Mouse (Mus musculus) hindlimb bud, embryonic 11.5 days (tissue): ENCODE results near the gene Mrpl42.

Experiments used
- DNase-seq: peaks from one replicate; pipeline ENCODE4 v3.0.0-alpha.2; 2012; ENCODE audit warnings: low read depth, low spot score; ENCODE audit errors: extremely low spot score

Gene Mrpl42

DNA sequence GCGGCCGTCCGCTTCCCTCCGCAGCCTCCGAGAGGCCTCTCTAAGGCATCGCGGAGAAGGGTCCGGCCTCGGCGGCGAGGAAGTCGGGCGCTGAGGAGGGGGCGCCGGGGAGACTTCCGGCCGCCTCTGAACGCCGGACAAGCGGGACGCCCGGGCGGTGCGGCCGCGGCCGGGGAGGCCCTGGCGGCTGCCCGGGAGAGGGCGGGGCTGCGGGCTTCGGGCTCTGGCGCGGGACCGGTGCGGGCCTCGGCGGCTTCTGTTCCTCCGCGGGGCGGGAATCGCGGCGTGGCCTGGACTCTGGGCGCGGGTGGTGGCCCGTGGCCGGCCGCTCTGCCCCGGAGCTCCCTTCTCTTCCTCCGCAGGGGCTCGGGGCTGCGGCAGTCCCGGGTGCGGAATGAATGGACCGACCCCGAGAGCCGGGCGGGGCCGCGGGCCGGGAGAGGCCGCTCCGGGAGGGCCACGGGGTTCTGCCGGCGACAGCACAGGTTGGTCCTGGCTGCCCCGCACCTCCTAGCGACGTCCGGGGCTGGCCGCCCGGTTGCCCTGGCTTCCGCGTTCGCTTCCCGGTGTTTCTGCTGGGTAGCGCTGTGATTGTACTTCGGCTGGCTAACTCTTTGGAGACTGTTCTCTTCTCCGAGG lies 13.7 kb upstream of the Mrpl42 start:
- DNase-seq = no peak

DNA sequence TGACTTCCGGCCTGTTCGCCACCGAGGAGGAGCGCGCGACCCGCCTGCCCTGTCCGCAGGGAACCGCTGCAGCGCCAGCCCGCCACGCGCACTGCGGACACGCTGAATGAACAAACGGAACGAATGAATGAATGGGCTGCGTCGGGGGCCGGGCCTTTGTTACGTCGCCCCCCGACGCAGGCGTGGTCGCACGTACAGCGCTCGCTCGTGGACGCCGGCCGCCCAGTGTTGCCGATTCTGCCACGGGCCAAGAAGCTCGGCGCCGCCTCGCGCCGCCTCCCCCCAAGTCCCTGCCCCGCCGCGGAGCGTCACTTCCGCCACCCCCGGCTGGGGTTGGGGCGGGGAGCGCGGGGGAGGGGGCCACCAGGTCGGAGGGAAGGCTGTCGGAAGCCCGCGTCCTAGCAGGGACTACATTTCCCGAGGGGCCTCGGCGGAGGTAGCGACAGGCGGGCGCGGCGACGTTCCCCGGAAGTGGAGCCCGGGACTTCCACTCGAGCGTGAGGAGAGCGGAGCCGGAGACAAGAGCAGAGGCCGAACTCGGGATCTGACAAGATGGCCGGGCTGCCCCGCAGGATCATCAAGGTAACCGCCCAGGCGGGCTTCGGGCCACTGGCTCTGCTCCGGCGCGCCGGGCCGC lies 13.0 kb upstream of the Mrpl42 start, which contains the start of gene Ube2n:
Ube2n (plus strand) TSS at position 490 of the 637 bp plus-strand sequence.
- DNase-seq = peak; percentile 72

DNA sequence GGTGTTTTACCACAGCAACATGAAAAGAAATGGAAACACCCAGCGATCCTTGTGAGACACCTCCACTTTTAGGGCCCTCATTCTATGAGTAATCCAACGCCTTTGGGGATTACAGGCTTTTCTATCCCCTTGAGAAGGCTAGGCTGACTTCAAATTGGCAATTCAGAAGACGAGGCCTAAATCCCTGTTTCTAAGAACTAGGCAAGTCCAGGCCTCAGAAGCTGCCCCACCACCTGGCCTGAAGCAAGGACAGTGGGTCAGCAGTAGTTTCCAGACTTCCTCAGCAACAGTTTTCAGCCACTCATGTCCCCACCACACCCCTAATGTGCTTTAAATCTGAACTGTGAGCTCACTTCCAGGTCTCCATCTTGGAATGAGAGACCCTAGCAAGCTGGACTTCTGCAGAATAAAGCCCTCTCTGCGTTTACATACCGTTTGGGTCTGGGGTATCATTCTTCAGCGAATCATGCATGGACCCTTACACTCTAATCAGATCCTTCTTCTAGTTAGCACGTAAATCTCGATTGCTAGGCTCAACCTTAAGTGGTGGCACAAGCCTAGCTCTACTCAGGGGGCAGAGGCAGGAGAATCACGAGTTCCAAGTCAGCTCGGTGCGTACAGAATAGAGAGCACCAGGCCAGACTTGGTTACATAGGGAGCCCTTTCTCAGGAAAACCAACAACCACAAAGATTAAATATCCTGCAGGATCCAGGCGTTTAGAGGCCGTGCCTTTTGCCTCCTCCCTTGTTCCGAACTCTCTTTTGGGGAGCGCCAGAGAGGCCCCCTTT lies 12.2 kb upstream of the Mrpl42 start:
- DNase-seq = no peak

DNA sequence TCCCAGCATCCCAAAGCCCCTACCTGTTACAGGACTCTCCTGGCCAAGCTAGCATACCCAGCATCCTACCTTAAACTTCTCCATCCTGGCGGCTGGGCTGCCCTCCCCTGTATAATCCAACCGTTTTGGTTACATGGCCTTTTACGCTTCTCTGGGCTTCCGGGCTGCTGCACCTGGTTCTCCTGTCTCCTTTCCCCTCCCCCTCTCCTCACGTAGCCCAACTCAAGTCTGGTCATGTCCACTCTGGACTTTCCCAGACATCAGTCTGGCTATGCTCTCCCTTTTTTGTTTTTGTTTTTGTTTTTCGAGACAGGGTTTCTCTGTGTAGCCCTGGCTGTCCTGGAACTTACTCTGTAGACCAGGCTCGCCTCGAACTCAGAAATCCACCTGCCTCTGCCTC lies 10.9 kb upstream of the Mrpl42 start:
- no peak for DNase-seq

DNA sequence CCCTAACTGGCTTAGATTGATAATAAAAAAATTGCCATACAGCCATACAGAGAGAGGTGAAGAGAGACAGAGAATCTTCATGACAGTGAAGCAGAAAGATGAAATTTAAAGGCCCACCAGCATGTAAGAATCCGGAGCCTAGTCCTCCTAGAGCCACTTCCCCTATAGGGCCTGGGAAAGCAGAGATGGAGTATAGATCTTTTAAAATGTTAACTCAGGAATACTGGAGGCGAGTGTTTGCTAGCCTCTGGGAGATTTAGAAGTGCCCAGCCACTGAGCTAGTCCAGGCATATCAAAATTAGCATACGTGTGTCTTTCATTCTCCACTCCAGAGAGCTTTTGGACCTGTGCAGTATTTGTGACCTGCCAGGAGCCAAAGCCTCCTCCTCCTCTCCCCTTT lies 7.5 kb upstream of the Mrpl42 start:
- DNase-seq = no peak

DNA sequence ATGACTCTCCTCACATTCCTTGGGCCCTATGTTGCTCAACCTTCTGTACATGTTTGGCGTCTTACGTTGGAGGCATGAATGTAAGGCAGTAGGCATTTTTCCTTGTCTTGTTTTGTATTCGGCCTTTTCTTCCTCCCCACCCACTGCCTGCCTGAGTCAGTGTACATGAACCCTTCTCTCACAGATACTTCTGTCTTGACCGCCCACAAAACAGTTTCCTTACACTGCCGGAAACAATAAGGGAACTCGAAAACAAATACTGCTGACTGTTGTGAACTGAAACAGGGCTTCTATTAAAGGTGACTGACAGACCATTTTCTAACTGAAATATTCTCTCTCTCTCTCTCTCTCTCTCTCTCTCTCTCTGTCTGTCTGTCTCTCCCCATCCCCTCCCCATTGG lies 7.1 kb upstream of the Mrpl42 start:
- no peak for DNase-seq

DNA sequence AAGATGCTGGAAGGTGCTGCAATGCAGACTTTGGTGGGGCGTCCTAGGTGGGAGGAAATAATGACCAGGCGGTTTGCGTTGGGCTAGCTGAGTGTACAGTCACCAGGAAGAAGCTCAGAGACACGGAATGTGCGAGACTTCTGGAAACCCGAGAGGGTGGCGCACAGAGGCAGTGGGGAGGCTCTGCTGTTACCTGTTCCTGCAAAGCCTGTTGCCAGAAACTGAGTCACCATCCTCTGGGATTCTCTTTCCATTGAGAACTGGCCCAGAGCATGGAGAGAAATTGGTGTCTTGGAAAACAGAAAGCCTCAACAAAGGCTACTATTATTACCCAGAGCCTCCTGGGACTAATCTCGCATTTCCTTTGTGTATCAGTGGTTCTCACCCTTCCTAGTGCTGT lies 6.4 kb upstream of the Mrpl42 start:
- DNase-seq = no peak

DNA sequence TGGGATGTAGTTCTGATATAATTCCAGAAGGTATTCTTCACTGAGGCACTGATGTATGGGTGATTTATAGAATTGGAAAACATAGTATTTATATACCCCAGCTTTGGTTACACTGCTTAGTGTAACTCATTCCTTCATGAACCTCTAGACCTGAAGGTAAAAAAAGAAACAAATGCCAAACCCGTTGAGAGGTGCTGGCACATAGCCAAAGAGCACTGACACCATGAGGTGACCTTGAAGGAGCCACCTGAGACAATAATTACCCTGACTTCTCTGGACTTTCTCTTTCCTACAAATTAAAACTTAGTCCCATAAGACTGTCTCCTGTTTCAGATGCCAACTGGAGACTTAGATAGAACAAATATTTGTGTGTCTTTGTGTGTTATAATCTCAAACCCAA lies 2.6 kb upstream of the Mrpl42 start:
- no peak for DNase-seq

DNA sequence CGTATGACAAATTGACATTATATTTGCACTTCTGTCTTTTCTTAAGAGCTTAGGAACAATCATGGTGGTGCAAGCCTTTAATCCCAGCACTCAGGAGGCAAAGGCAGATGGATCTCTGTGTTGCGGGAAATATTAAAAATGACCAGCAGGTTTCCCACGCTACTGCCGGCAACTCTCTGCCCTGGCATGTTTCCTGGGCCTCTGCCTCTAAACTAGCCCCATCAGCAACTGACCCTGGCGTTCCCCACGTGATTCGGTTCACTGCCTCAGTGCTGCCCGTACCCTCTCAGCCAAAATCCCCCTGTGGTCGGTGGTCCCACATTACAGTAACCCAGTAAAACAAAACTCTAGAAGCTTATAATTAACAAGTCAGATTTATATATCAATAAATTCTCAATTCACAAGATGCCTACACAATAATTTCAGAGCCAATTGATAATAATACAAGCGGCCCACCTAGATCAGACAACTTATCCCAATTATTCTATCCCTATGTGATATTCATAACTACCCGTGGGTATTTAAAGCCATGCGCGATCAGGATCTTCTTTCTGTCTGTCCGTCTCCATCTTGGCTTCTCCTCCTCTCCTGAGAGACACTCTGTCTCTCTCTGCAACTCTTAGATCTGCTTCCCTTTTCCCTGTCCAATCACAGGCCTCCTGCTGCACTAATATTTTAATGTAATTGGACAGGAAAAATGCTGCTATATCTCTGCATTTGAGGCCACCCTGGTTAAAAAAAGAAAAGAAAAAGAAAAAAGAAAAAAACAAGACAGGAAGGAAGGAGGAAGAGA lies 1.9 kb upstream of the Mrpl42 start:
- no peak for DNase-seq

DNA sequence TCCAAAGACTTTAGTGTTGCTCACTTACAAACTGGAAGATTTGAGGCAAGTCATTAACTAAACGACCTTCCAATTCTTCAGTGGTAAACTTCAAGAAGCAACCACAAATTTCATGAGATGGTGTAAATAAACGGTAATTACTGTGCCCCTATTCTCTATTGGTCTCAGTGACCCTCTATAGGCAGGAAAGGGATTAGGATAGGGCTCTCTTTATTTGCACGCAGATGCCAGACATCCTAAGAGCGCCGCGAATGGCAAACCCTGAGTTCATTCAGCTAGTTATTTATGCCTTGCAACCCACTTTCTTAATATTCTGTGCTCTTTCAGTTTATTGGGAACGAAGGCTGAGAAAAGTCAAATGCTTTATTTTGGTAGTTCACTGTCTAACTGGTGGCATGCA lies 707 bp downstream of the Mrpl42 start:
- DNase-seq = no peak

DNA sequence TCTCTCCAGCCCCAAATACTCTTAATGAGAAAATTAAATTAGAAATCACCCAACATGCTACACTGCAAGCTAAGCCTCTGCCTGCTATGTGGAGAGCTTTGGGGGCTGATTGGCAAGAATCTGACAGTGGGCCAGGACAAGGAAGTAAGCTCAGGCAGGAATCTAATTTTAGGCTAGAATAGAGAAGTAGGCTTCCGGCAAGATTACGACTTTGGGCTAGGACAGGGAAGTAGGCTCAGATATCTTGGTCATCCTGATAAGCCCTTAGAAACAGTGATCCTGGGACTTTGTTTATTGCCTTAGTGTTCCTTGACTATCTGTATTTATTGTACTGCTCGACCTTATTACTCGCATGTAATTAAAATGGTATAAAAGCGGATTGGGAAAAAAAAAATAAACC lies 7.5 kb downstream of the Mrpl42 start:
- DNase-seq = no peak

DNA sequence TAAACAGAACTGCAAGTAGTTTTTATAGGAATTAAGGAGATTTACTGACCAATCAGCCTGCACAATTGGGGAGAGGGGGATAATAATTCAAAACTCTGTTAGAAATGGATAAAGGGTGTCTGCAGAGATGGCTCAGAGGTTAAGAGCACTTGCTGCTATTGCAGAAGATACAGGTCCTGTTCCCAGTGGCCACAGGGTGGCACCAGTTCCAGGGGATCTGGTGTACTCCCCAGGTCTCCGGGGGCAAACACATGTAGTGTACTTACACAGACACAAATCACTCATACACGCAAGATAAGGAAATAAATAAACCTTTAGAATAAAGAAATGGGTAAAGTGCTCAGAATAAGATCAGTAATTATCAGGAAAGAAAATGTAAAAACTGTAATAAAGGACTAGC lies 12.1 kb downstream of the Mrpl42 start:
- DNase-seq = no peak

DNA sequence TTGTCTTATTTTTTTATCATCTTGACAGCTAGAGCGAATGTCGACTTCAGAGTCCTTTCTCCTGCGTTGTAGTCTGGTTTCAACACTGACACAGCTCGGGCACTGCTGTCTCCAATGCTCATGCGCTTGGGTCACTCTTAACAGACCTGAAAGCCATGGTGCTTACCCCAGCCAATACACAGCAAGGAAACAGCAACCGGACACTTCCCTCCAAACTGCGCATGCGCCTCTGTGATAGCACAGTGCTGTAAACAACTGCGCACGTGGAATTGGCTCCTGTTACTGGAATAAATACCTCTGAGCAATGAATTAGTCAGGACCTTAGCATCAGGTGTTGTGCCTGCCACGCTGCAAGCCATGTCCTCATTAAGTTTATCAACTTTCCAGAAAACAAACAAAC lies 24.2 kb downstream of the Mrpl42 start:
- no peak for DNase-seq

DNA sequence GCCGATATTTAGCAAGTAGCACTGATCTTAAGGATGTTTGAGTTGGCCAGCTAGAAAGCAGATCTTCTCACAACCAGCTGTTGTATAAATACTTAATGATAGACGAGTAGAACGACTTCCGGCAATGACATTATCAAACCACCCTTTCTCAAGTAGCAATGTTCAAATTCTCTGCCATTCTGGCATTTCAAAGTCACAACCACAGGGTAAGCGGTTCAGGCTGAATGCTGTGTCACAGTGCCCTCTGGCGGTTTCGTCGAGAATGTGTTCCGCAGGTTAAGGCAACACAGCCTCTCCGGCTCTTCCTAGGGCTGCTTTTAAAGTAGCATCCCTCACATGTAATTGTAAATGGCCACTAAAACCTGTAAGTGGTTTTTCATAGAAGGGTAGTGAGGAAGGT lies 25.8 kb downstream of the Mrpl42 start:
- peak; percentile 82 for DNase-seq

DNA sequence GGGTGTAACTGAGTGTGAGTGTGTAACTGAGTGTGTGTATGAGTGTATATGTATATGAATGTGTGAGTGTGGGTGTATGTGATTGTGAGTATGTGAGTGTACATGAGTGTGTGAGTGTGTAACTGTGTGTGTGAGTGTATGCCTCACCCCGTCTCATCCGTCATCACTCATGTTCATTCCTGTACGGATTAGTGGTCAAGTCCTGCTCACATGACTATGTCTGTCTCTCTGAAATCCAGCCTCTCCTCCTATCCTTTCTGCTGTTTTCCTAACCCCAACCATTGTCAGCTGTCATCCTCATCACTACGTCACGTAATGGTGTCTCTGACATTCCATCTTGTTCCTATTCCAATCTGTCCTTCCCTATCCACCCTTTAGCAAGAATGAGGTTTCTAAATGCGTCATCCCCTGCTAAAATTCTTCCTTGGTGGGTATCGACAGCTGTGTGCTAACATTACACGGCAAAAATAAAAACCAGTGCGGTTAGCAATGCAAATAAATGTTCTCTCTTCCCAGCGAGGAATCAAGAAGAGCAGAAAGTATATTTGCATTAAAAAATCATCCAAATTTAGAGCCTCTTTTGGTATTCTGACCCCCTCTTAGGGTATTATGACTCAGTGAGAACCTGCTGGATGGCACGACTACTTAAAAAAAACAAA lies 29.7 kb downstream of the Mrpl42 start:
- DNase-seq = no peak

DNA sequence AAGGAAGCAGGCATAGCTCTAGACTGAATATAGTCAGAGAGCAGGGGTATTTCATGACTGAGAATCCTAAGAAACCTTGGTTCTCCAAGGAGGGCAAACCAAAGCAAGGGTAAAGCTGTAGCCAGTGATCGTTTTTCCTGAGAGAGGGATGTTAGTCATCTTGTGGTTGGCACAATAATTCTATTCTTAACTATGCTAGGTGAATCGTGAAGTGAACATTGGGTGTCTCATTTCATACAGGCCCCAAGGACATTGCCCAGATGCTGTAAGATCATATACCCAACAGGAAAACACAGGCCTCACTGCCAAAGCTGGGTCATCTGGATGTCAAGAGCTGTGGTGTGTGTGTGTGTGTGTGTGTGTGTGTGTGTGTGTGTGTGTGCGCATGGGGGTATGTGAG lies 30.6 kb downstream of the Mrpl42 start:
- DNase-seq = no peak

DNA sequence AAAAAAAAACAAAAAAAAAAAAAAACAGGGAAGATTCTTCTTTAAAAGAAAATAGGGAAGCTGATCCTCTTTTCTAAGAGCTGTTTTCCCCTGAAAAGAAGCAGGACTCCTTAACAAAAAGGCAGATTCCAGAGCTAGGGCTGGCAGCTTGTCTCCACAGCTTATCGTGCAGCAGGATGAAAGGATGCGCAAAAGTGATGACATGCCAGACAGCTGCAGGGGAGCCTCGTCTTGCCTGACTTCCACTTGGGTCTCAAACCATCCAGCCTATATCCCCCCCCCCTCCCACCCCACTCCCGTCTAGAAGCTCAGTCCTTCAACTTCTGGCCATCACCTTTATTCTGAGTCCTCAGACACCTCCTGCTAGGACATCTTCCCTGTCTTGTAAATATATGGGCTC lies 32.8 kb downstream of the Mrpl42 start:
- no peak for DNase-seq

DNA sequence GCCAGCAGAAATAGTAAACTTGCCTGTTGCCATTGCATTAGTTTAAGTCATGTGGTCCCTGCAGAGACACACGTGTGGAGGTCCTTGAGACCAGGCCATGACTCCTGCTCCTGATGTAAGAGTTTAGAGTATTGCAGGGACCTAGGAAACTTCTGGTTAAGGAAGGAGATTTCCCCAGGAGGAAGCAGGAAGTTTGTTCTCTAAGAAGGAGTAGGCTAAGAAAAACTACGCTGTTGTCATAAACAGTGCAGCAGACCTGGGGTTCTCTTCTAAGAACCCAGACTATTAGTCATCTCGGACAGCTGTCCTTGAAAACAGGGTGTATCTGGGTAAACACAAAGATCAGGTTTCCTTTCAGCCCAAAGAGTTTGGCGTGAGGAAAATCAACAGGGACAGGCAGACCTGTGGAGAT lies 36.2 kb downstream of the Mrpl42 start:
- no peak for DNase-seq

DNA sequence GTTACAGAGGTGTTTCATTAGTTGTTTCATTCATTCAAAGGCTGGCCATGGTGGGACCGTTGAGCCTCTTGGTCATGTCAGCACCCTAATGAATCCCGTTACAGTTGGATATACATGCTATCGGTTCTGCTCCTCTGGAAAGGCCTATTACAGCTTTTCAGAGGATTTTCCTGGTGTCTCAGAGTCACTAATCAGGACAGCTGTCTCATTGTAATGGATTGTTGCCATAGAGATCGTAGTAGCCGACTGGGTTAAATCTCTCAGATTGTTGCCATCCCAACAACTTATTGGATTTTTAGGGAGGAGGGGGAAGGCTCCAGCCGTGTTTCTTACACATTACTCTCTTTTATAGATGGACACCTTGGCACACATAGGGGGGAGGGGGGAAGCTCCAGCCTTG lies 37.2 kb downstream of the Mrpl42 start:
- no peak for DNase-seq

DNA sequence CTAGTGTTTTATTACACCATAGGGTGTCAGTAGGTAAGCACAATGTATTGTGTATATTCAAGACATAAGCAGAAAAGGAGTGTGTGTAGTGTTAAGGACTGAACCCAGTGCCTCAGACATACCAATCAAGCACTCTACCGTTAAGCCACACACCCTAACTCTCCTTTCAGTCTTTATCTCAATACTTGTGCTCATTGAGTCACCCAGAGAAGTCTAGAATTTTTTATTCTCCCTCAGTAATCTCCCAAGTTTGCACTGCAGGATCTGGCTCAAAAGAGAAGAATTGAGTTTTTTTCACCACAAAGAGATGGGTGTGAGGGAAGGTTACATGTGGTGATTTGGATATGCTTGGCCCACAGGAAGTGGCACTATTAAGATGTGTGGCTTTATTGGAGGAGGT lies 39.5 kb downstream of the Mrpl42 start:
- no peak for DNase-seq

DNA sequence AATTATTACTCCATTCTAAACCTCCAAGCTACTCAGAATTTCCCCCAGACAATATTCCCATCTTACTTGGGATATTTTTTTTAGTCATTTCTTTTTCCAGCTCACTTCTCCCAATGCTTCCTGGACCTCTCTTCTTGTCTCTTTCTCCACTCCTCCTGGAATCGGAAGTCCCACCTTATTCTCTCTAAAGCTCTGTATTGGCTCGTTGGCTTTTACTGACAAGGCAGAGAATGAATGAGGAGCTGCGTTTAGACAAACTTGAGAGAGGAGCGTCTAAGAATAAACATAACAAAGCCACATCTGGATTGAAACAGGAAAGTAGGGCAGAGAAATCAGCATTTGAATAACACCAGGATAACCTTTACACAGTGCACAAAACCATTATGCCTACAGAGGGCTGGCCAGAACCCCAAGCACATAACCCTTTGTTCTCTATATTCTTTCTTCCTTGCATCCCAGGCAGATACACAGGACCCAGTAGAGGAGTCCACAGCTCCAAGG lies 40.6 kb downstream of the Mrpl42 start:
- no peak for DNase-seq
